Mouse (Mus musculus): ENCODE data around the gene Stac3. TPM values are rescaled to one million over a fixed set of nuclear protein-coding genes. Genes with fewer than 3 reads are reported as not detected.
A peak's percentile ranks its signal among the peaks of the same experiment; 100 is the strongest.

The Stac3 gene
- polyA plus RNA-seq, 1 experiment from 2014 or later = 0.21 TPM

DNA sequence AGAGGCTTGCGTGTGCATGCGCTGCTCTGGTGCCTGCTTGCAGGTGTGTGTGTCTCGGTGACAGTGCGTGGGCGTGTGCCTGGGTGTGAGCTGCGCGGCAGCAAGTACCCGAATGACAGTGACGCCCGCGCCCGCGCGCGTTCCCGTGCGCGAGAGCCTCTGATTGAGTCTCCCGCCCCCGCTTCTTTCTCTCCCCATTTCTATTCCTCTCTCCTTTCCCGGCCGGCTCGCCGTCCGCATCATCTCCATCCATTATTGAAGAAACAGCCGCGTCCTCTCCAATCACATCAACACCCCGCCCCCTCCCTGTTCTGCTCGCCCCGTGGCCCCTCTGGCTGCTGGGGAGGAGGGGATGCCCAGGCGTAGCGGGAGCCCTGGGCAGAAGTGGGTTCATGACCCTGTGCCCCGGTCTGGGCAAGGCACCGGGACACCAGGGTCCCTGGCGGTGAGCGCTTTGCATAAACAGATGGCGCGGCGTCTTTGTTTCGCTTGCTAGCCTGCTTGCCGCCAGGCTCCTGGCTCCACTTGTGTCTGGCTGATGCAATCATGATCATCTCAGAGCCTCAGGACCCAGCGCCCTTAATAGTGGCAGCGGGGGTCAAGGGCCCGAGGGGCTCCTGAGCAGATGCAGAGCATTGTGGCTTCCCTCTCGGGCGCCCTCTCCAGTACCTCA is 10.3 kb downstream of the Stac3 start:
- ATAC-seq (no peak), DNase-seq (peak; percentile 53)
- Histone ChIP-seq H3K4me2 (ENCODE audit: low read depth, low read length) (peak overlapping the region; percentile 71), H3K9ac (replicated peaks) (no peak overlapping the region), H3K27ac (ENCODE audit: low read depth) (no peak overlapping the region), H3K4me3 (ENCODE audit: low read depth, low read length) (peak overlapping the region; percentile 47), H3K9me3 (ENCODE audit: low read length) (no peaks in the 10 kb centered on the region), H3K4me1 (ENCODE audit: insufficient read depth) (peaks cover 51% of the 10 kb centered on the region), H3K27me3 (ENCODE audit: insufficient read depth, low read length) (peaks cover 73% of the 10 kb centered on the region), H3K36me3 (replicated peaks; ENCODE audit: insufficient read depth, low read length) (no peaks in the 10 kb centered on the region)
- TF ChIP-seq EP300 (IDR thresholded peaks at IDR 0.05; ENCODE audit: low read depth) = no peak
- no peak; the same call in 1 of the 2 replicates for TF ChIP-seq CTCF (IDR thresholded peaks at IDR 0.05; ENCODE audit: low read depth)
- under 1% methylated on average over 46 of the region's 46 CpGs for WGBS (ENCODE audit: insufficient replicate concordance)

DNA sequence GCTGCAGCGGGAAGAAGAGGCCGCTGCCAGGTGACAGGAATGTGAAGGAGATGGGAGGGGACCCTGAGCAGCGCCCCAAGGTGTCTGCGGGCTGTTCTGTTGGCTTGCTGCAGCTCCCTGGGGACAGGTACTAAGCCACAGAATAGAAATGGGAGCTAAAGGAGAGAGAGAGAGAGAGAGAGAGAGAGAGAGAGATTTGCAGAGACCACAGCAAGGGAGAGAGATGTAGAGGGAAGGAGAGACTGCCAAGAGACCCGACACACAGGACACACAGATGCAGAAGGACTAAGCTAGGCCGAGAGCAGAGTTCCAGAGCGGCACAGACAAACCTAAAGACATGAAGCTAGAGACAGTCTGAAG is 10.8 kb downstream of the Stac3 start:
- H3K4me3 ChIP-seq (ENCODE audit: low read depth, low read length) = peak overlapping the region; percentile 47
- DNase-seq (no peak), ATAC-seq (no peak)
- H3K27ac ChIP-seq (ENCODE audit: low read depth) = no peak overlapping the region
- no peaks in the 10 kb centered on the region for H3K9me3 ChIP-seq (ENCODE audit: low read length)
- no peak overlapping the region for H3K9ac ChIP-seq (replicated peaks)
- H3K4me1 ChIP-seq (ENCODE audit: insufficient read depth) = peaks cover 56% of the 10 kb centered on the region
- 5% methylated on average over 7 of the region's 7 CpGs for WGBS (ENCODE audit: insufficient replicate concordance)
- H3K27me3 ChIP-seq (ENCODE audit: insufficient read depth, low read length) = peaks cover 73% of the 10 kb centered on the region
- H3K36me3 ChIP-seq (replicated peaks; ENCODE audit: insufficient read depth, low read length) = peaks cover 4% of the 10 kb centered on the region
- TF ChIP-seq EP300 (IDR thresholded peaks at IDR 0.05; ENCODE audit: low read depth) (no peak), CTCF (IDR thresholded peaks at IDR 0.05; ENCODE audit: low read depth) (no peak)
- peak overlapping the region; percentile 71 for H3K4me2 ChIP-seq (ENCODE audit: low read depth, low read length)

DNA sequence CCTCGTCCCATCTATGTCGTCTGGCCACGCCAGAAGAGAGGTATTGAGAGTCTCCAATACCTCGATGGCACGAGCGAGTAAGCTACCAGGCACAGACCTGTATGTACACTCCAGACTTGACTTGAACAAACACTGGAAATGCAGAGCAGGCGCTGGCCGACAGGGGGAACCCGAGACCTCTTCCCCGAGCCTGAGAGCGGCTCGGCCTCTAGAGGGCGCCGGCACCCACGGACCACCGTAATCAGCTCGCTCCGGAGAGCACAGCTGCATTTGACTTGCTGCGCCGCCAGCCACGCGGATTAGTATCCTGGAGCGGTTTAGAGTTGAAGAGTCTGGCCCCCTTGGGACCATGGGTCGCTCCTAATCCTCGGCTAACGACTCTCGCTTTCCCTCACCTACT is 11.3 kb downstream of the Stac3 start:
- H3K27ac ChIP-seq (ENCODE audit: low read depth) = peak overlapping the region; percentile 29; the same call in 1 of the 2 replicates
- 0% methylated on average over 27 of the region's 27 CpGs for WGBS (ENCODE audit: insufficient replicate concordance)
- peaks cover 71% of the 10 kb centered on the region for H3K27me3 ChIP-seq (ENCODE audit: insufficient read depth, low read length)

DNA sequence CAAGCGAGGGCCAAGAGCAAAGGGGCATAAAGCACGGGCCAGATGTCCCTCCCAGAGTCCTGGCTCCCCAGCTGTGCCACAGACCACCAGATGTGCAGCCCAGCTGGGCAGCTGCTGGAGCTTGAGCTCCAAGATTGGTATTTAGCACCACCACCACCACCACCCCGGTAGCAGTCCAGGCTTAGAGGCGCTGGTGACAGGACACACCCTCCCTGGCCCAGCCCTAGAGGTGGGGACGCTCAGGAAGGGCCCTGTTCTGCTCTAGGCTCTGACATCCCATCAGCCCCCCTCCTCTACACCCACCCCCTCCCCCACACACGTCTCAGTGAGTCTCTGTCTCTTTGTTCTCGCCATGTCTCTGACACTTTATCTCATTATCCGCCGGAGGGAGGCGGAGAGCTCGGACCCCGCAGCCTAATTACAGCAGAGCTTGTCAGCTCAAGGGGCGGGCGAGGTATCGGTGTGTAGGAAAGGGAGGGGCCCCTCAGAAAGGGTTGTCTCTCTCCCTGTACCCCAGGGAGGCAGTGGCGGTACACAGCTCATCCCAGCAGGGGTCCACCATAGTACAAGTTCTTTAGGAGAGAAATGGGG is 12.1 kb downstream of the Stac3 start:
- TF ChIP-seq CTCF (IDR thresholded peaks at IDR 0.05; ENCODE audit: low read depth) = no peak
- TF ChIP-seq EP300 (IDR thresholded peaks at IDR 0.05; ENCODE audit: low read depth) = no peak
- Histone ChIP-seq H3K27me3 (ENCODE audit: insufficient read depth, low read length) (peaks cover 64% of the 10 kb centered on the region), H3K36me3 (replicated peaks; ENCODE audit: insufficient read depth, low read length) (peaks cover 18% of the 10 kb centered on the region), H3K9me3 (ENCODE audit: low read length) (no peaks in the 10 kb centered on the region), H3K4me3 (ENCODE audit: low read depth, low read length) (peak overlapping the region; percentile 31), H3K4me2 (ENCODE audit: low read depth, low read length) (peak overlapping the region; percentile 71), H3K9ac (replicated peaks) (peak overlapping the region; percentile 47), H3K4me1 (ENCODE audit: insufficient read depth) (peaks cover 59% of the 10 kb centered on the region), H3K27ac (ENCODE audit: low read depth) (no peak overlapping the region)
- 1% methylated on average over 16 of the region's 16 CpGs for WGBS (ENCODE audit: insufficient replicate concordance)
- DNase-seq (peak; percentile 57), ATAC-seq (peak; percentile 33)

More for the DNA sequence above, 11.3 kb downstream of the Stac3 start:
- Histone ChIP-seq H3K9ac (replicated peaks) (peak overlapping the region; percentile 47; the same call in 1 of the 2 replicates), H3K4me1 (ENCODE audit: insufficient read depth) (peaks cover 61% of the 10 kb centered on the region), H3K4me2 (ENCODE audit: low read depth, low read length) (peak overlapping the region; percentile 71), H3K4me3 (ENCODE audit: low read depth, low read length) (peak overlapping the region; percentile 47), H3K9me3 (ENCODE audit: low read length) (no peaks in the 10 kb centered on the region), H3K36me3 (replicated peaks; ENCODE audit: insufficient read depth, low read length) (peaks cover 10% of the 10 kb centered on the region)
- peak; percentile 97 for DNase-seq
- peak; percentile 100 for TF ChIP-seq CTCF (IDR thresholded peaks at IDR 0.05; ENCODE audit: low read depth)
- no peak for TF ChIP-seq EP300 (IDR thresholded peaks at IDR 0.05; ENCODE audit: low read depth)
- peak; percentile 68 for ATAC-seq

DNA sequence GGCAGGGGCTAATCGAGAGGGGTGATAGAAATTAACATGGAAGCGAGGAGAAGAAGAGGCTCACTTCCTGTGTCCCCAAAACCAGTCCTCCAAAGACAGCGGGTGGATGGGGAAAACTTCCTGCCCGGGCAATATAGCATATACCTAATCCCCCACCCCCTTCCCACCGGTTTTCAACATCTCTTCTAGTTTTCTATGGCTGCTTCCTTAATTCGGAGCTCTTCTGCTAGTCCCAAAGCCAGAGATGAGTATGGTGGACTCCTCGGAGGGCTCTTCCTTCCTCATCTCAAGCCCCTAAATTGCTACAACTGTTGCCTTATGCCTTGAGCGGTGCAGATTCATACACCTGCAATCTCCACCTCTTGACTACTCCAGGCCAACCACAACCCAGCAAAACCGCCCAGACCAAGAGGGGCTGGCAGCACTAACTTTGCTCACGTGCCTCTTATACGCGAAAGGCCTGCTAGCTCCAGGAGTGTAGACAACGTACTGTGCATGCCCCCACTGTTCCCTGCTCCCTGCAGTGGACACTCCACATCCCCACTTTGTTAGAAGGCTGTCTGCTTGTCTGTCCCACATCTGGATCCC is 12.7 kb downstream of the Stac3 start:
- no peaks in the 10 kb centered on the region for H3K9me3 ChIP-seq (ENCODE audit: low read length)
- H3K4me2 ChIP-seq (ENCODE audit: low read depth, low read length) = peak overlapping the region; percentile 71
- peaks cover 52% of the 10 kb centered on the region for H3K4me1 ChIP-seq (ENCODE audit: insufficient read depth)
- peak overlapping the region; percentile 35; the same call in 1 of the 2 replicates for H3K4me3 ChIP-seq (ENCODE audit: low read depth, low read length)
- no peak for TF ChIP-seq CTCF (IDR thresholded peaks at IDR 0.05; ENCODE audit: low read depth)
- no peak for TF ChIP-seq EP300 (IDR thresholded peaks at IDR 0.05; ENCODE audit: low read depth)
- peak overlapping the region; percentile 82; the same call in 1 of the 2 replicates for H3K27ac ChIP-seq (ENCODE audit: low read depth)
- peak overlapping the region; percentile 57; the same call in 1 of the 2 replicates for H3K9ac ChIP-seq (replicated peaks)
- DNase-seq (no peak), ATAC-seq (no peak)
- WGBS (ENCODE audit: insufficient replicate concordance) = 14% methylated on average over 13 of the region's 13 CpGs
- peaks cover 58% of the 10 kb centered on the region for H3K27me3 ChIP-seq (ENCODE audit: insufficient read depth, low read length)
- H3K36me3 ChIP-seq (replicated peaks; ENCODE audit: insufficient read depth, low read length) = peaks cover 24% of the 10 kb centered on the region

DNA sequence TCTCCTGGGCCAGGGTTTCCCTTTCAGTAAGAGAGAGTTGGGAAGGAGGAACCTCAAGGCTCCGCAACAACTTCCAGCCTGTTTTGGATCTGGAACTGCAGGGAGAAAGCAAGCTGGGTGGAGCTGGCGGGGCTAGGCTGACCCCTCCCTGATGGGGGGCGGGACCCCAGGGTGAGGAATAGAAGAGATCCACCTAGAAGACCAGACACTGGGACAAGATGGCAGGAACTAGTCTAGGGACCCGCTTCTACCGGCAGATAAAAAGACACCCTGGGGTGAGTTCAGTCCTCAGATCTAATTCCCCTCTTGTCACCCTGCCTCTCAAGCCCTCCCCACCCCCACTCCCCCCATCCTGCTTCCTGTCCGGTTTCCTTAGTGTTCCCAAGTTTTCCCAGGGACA is 13.3 kb downstream of the Stac3 start, which contains the start of gene Ndufa4l2:
TSS of gene Ndufa4l2 (plus strand) at position 204 of the 400 bp plus-strand sequence.
- Histone ChIP-seq H3K4me3 (ENCODE audit: low read depth, low read length) (peak within 1 kb of the TSS; percentile 35), H3K9me3 (ENCODE audit: low read length) (no peaks in the 10 kb centered on the region), H3K4me2 (ENCODE audit: low read depth, low read length) (peak within 1 kb of the TSS; percentile 71), H3K36me3 (replicated peaks; ENCODE audit: insufficient read depth, low read length) (peaks cover 28% of the 10 kb centered on the region), H3K4me1 (ENCODE audit: insufficient read depth) (peaks cover 51% of the 10 kb centered on the region), H3K9ac (replicated peaks) (peak within 1 kb of the TSS; percentile 57), H3K27me3 (ENCODE audit: insufficient read depth, low read length) (peaks cover 52% of the 10 kb centered on the region), H3K27ac (ENCODE audit: low read depth) (peak within 1 kb of the TSS; percentile 82; the same call in 1 of the 2 replicates)
- no peak for TF ChIP-seq EP300 (IDR thresholded peaks at IDR 0.05; ENCODE audit: low read depth)
- TF ChIP-seq CTCF (IDR thresholded peaks at IDR 0.05; ENCODE audit: low read depth) = no peak
- DNase-seq = no peak
- no peak for ATAC-seq
- 9% methylated on average over 6 of the region's 6 CpGs for WGBS (ENCODE audit: insufficient replicate concordance)
